In genomic region chrX:142226542-142226941, GRCm38 (mm10) we compare ENCODE assay signal across 8 mouse cellular contexts. TPM values are rescaled to one million over a fixed set of nuclear protein-coding genes. Genes with fewer than 3 reads are reported as not detected.
DNase-seq lines count a peak whose midpoint lies in the region; ATAC-seq and TF ChIP-seq lines count a peak whose summit lies in the region.

TSS of gene Nxt2 (plus strand) at chrX:142226770.

- no peaks in the 10 kb centered on the region for H3K9me3 ChIP-seq in hindbrain, embryonic 14.5 days (ENCODE audit: control insufficient read depth, low read length)
- H3K9me3 ChIP-seq in liver, postnatal 0 days (ENCODE audit: low read length), result no peaks in the 10 kb centered on the region

- peak within 1 kb of the TSS; percentile 48 for H3K4me3 ChIP-seq in hindbrain, embryonic 14.5 days (replicated peaks; ENCODE audit: low read length)
- H3K4me3 ChIP-seq in liver, postnatal 0 days (ENCODE audit: low read depth, low read length), result peak within 1 kb of the TSS; percentile 59

- peak within 1 kb of the TSS; percentile 51 for H3K4me2 ChIP-seq in hindbrain, embryonic 14.5 days (replicated peaks)
- H3K4me2 ChIP-seq in liver, postnatal 0 days (ENCODE audit: low read depth, low read length), result peak within 1 kb of the TSS; percentile 70

- ATAC-seq in hindbrain, embryonic 14.5 days (ENCODE audit: low FRiP score), result no peak
- ATAC-seq in liver, postnatal 0 days, result no peak

- WGBS in hindbrain, embryonic 14.5 days, result 90% methylated on average over 14 of the region's 14 CpGs
- WGBS in liver, postnatal 0 days (ENCODE audit: insufficient replicate concordance), result 83% methylated on average over 14 of the region's 14 CpGs

- H3K27ac ChIP-seq in hindbrain, embryonic 14.5 days, result no peak within 1 kb of the TSS
- H3K27ac ChIP-seq in liver, postnatal 0 days (ENCODE audit: low read depth), result peak within 1 kb of the TSS; percentile 94; the same call in 1 of the 2 replicates

- H3K4me1 ChIP-seq in hindbrain, embryonic 14.5 days (replicated peaks; ENCODE audit: control insufficient read depth, insufficient read depth, low read length), result no peaks in the 10 kb centered on the region
- no peaks in the 10 kb centered on the region for H3K4me1 ChIP-seq in liver, postnatal 0 days (ENCODE audit: insufficient read depth)

- H3K9ac ChIP-seq in hindbrain, embryonic 14.5 days, result no peak within 1 kb of the TSS
- 0 out of 2 replicates have a peak within 1 kb of the TSS, but pooled peaks have one; percentile 38 for H3K9ac ChIP-seq in liver, postnatal 0 days (replicated peaks)

- DNase-seq in layer of hippocampus, adult 18-20 months (ENCODE audit: low spot score in 2 of 2), result no peak
- DNase-seq in layer of hippocampus, adult 9-11 months, result no peak
- no peak for DNase-seq in adrenal gland, postnatal 4 days (ENCODE audit: low spot score in 2 of 2)
- DNase-seq in hindbrain, embryonic 14.5 days (ENCODE audit: low spot score), result no peak
- DNase-seq in liver, postnatal 0 days, result no peak
- DNase-seq in ovary, postnatal 36 days (ENCODE audit: low spot score), result no peak
- DNase-seq in natural killer cell, adult 2 months (ENCODE audit: low spot score in 2 of 2), result no peak
- DNase-seq in spleen, postnatal 14 days (ENCODE audit: low spot score in 2 of 2), result no peak

- H3K36me3 ChIP-seq in hindbrain, embryonic 14.5 days (replicated peaks; ENCODE audit: control insufficient read depth, insufficient read depth), result no peaks in the 10 kb centered on the region
- H3K36me3 ChIP-seq in liver, postnatal 0 days (replicated peaks; ENCODE audit: insufficient read depth, low read length), result no peaks in the 10 kb centered on the region

- TF ChIP-seq CTCF in liver, postnatal 0 days (IDR thresholded peaks at IDR 0.05; ENCODE audit: low read depth), result no peak

- TF ChIP-seq EP300 in liver, postnatal 0 days (IDR thresholded peaks at IDR 0.05; ENCODE audit: low read depth), result no peak

- H3K27me3 ChIP-seq in hindbrain, embryonic 14.5 days (ENCODE audit: control insufficient read depth, insufficient read depth, low read length), result no peaks in the 10 kb centered on the region
- no peaks in the 10 kb centered on the region for H3K27me3 ChIP-seq in liver, postnatal 0 days (ENCODE audit: insufficient read depth, low read length)

RNA-seq across cellular contexts. Expression of gene Nxt2, which starts in this region (rescaled TPM):
- 10 to 100 TPM; 35.0 to 35.9 TPM for total RNA-seq in layer of hippocampus, adult 18-20 months (2021)
- total RNA-seq in adrenal gland, postnatal 4 days (2021), result 10 to 100 TPM; 16.6 to 17.1 TPM
- polyA plus RNA-seq in hindbrain, embryonic 14.5 days (2014; fragmentation: Nextera tagmentation; extraction: Ambion mirVana), result 20.4 and 25.1 TPM in 2 replicates
- polyA plus RNA-seq in liver, postnatal 0 days (2015; fragmentation: Nextera tagmentation; extraction: Ambion mirVana), result 8.5 and 9.2 TPM in 2 replicates
